Comparison of ENCODE assay signal across 24 mouse cellular contexts in genomic region chr3:62459483-62459882, GRCm38 (mm10). TPM values are rescaled to one million over a fixed set of nuclear protein-coding genes. Genes with fewer than 3 reads are reported as not detected.
DNase-seq lines count a peak whose midpoint lies in the region; ATAC-seq and TF ChIP-seq lines count a peak whose summit lies in the region.
"Had no signal": no experiment of that assay in that cellular context is flagged by ENCODE, and none has a peak within 500 bp of the region (broad histone marks: within the 10 kb centered on the region; RNA-seq: fewer than 3 reads in every experiment).

No protein-coding gene starts in this region.

- no peak overlapping the region for H3K4me2 ChIP-seq in kidney, postnatal 0 days (ENCODE audit: low read length)
- no peak overlapping the region for H3K4me2 ChIP-seq in limb, embryonic 12.5 days
- H3K4me2 ChIP-seq: forebrain, embryonic 13.5 days; hindbrain, embryonic 12.5 days; intestine, embryonic 15.5 days had no signal

- no peak overlapping the region for H3K27ac ChIP-seq in kidney, postnatal 0 days
- 0 out of 2 replicates have a peak overlapping the region, but pooled peaks have one; percentile 5 for H3K27ac ChIP-seq in limb, embryonic 12.5 days
- H3K27ac ChIP-seq: forebrain, embryonic 13.5 days; heart, embryonic 10.5 days; hindbrain, embryonic 12.5 days; hindbrain, postnatal 0 days; intestine, embryonic 15.5 days had no signal

- no peak overlapping the region for H3K4me3 ChIP-seq in kidney, postnatal 0 days (replicated peaks; ENCODE audit: low read depth, low read length)
- H3K4me3 ChIP-seq in limb, embryonic 12.5 days (replicated peaks): no peak overlapping the region
- H3K4me3 ChIP-seq: forebrain, embryonic 13.5 days; heart, embryonic 10.5 days; hindbrain, embryonic 12.5 days; intestine, embryonic 15.5 days had no signal

- 0 out of 2 replicates have a peak, but pooled peaks have one; percentile 2 for TF ChIP-seq CTCF in kidney, postnatal 0 days (IDR thresholded peaks at IDR 0.05; ENCODE audit: low read depth)

- no peaks in the 10 kb centered on the region for H3K9me3 ChIP-seq in kidney, postnatal 0 days (replicated peaks; ENCODE audit: low read length)
- H3K9me3 ChIP-seq in limb, embryonic 12.5 days: no peaks in the 10 kb centered on the region
- H3K9me3 ChIP-seq: forebrain, embryonic 13.5 days; heart, embryonic 10.5 days; hindbrain, embryonic 12.5 days; intestine, embryonic 15.5 days had no signal

- DNase-seq in kidney, postnatal 0 days (ENCODE audit: low spot score): no peak
- no peak for DNase-seq in kidney, adult 11 months
- peak; percentile 61 for DNase-seq in forelimb bud, embryonic 11.5 days (ENCODE audit: low read depth, low spot score)
- no peak for DNase-seq in layer of hippocampus, postnatal 14 days (ENCODE audit: low spot score in 2 of 2)
- DNase-seq: adrenal gland, adult 2 months; adrenal gland, postnatal 25 days; cerebellum, adult 8-10 months; cerebellum, postnatal 25 days; forebrain, postnatal 0 days; gastrocnemius, postnatal 36 days; heart, adult 18-20 months; heart, postnatal 10 days; heart, postnatal 4 days had no signal

- H3K9ac ChIP-seq in kidney, postnatal 0 days (ENCODE audit: low read depth, low read length): no peak overlapping the region
- H3K9ac ChIP-seq in limb, embryonic 12.5 days (replicated peaks): no peak overlapping the region
- H3K9ac ChIP-seq: forebrain, embryonic 13.5 days; forebrain, postnatal 0 days; hindbrain, embryonic 12.5 days; intestine, embryonic 15.5 days had no signal

- ATAC-seq in kidney, postnatal 0 days (replicated peaks; ENCODE audit: low FRiP score, low read depth): no peak
- no peak for ATAC-seq in limb, embryonic 12.5 days (ENCODE audit: insufficient number of reproducible peaks, insufficient read depth, low FRiP score, low TSS enrichment, low read depth)
- no peak for ATAC-seq in frontal cortex, adult (ENCODE audit: low TSS enrichment)
- no peak for ATAC-seq in granulocyte monocyte progenitor cell, adult 5-6 weeks (replicated peaks; ENCODE audit: poor library complexity, severe bottlenecking)
- ATAC-seq: activated CD4-positive, CD25-positive, alpha-beta regulatory T cell, adult 4 months; forebrain, embryonic 13.5 days; forebrain, postnatal 0 days; hindbrain, postnatal 0 days; intestine, embryonic 15.5 days; Patski had no signal

- no peaks in the 10 kb centered on the region for H3K4me1 ChIP-seq in kidney, postnatal 0 days (replicated peaks; ENCODE audit: insufficient read depth, low read length)
- no peaks in the 10 kb centered on the region for H3K4me1 ChIP-seq in limb, embryonic 12.5 days (replicated peaks)
- H3K4me1 ChIP-seq: heart, embryonic 10.5 days; intestine, embryonic 15.5 days had no signal

- H3K36me3 ChIP-seq in kidney, postnatal 0 days (ENCODE audit: insufficient read depth, low read length): peaks cover 22% of the 10 kb centered on the region
- H3K36me3 ChIP-seq in limb, embryonic 12.5 days: peaks cover 43% of the 10 kb centered on the region

- WGBS in kidney, postnatal 0 days: 79% methylated on average over 6 of the region's 6 CpGs
- WGBS in limb, embryonic 12.5 days: 49% methylated on average over 6 of the region's 6 CpGs

- no peaks in the 10 kb centered on the region for H3K27me3 ChIP-seq in kidney, postnatal 0 days (ENCODE audit: insufficient read depth, low read length)
- no peaks in the 10 kb centered on the region for H3K27me3 ChIP-seq in limb, embryonic 12.5 days
- H3K27me3 ChIP-seq: CH12.LX; forebrain, embryonic 13.5 days; hindbrain, embryonic 12.5 days; intestine, embryonic 15.5 days; Patski had no signal

RNA-seq across cellular contexts. Expression of gene Dhx36, which starts 47.3 kb away (rescaled TPM):
- 24.1 and 25.0 TPM in 2 replicates for polyA plus RNA-seq in kidney, postnatal 0 days (2015; fragmentation: Nextera tagmentation; extraction: Ambion mirVana)
- 44.5 and 47.2 TPM in 2 replicates for polyA plus RNA-seq in limb, embryonic 12.5 days (2016; fragmentation: Nextera tagmentation; extraction: Ambion mirVana)
- 10 to 100 TPM; 56.2 to 59.8 TPM for total RNA-seq in layer of hippocampus, postnatal 14 days (2021)
- total RNA-seq in granulocyte monocyte progenitor cell, adult 5-6 weeks (2014; fragmentation: Nextera tagmentation): 36.8 and 44.5 TPM in 2 replicates
- 41.2 and 52.7 TPM in 2 replicates for total RNA-seq in granulocyte monocyte progenitor cell, adult 5-6 weeks (2017)
